Mouse (Mus musculus): Measurements from ENCODE around the gene Mogat1.

DNA sequence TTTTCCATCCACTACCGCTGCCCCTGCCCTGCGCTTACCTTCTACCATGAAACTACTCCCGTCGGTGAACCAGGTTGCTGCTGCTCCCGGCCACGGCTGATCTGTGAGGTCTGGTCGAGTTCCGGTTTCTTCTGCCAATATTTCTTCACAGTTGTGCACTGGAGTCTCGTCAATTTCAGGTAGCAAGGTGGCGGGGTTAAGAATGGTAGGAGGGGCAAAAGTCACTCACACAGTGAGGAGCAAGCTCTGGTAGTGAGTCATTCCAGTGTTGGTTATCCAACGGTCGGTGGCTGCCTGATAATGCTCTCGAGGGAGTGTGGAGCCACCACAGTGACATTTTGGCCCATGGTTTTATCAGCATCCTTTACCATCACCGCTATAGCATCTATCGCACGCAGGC, 9.8 kb upstream of the Mogat1 start:
- no peak for TF ChIP-seq CTCF (IDR thresholded peaks at IDR 0.05; ENCODE audit: borderline replicate concordance, insufficient read depth, low read length)
- TF ChIP-seq POLR2A (IDR thresholded peaks at IDR 0.05; ENCODE audit: low read depth, low read length), result no peak
